Mouse (Mus musculus) brain, embryonic 14.5 days (tissue): Measurements from ENCODE around the gene Cd79b.

Experiments
- CTCF ChIP-seq: fragments of 200-500 bp; IDR thresholded peaks from 2 replicates; pipeline ENCODE4 v1.5.1; 2012; ENCODE audit warnings: inconsistent platforms, mild to moderate bottlenecking, moderate library complexity, borderline replicate concordance; ENCODE audit not compliant: insufficient read depth, insufficient read length; ENCODE audit errors: extremely low read depth
- POLR2A ChIP-seq: fragments of 200-500 bp; IDR thresholded peaks from 2 replicates; pipeline ENCODE4 v1.6.1; 2012; ENCODE audit warnings: mild to moderate bottlenecking, inconsistent platforms, borderline replicate concordance; ENCODE audit not compliant: poor library complexity, insufficient read depth, insufficient read length, severe bottlenecking; ENCODE audit errors: extremely low read depth

DNA sequence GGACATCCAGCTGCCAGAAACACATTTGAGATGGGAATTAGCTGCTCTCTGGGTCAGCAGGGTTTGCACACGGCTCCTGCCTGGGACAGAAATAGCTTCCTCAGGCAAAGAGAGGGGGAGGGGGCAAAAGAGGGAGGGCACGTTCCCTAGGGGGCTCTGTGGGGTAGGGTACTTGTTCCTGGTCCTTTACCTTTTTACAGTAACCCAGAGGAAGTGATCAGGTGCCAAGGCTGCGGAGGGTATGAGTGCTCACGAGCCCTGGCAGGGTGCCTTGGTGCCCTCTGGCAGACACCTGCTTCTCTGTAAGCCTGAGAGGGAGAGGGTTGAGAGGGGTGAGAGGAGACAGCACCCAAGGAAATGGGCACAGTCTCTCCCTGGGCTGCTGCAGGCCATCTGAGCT is 17.9 kb upstream of the Cd79b start:
- TF ChIP-seq CTCF: no peak
- no peak for TF ChIP-seq POLR2A
